Mouse (Mus musculus) CH12.LX (cell line): Measurements from ENCODE around the gene Psma3. TPM values are rescaled to one million over a fixed set of nuclear protein-coding genes. Genes with fewer than 3 reads are reported as not detected.
"Not testable (repeated sequence)": the region's sequence is repeated elsewhere in the genome, so short reads cannot be mapped to it uniquely, and the experiment has no call there.

Source experiments
- DNase-seq: peaks from one replicate; pipeline ENCODE4 v3.0.0-alpha.2; 2013; ENCODE audit errors: extremely low read depth
- H3K27ac ChIP-seq: 2 replicates; pipeline ENCODE4 v1.5.1; 2012; ENCODE audit warnings: low read depth, mild to moderate bottlenecking, control low read depth, moderate library complexity; ENCODE audit not compliant: insufficient read depth
- H3K27me3 ChIP-seq: replicated peaks from 2 replicates; pipeline ENCODE3; 2012; ENCODE audit warnings: inconsistent platforms
- H3K36me3 ChIP-seq, 2 experiments: replicated peaks in 1 of 2; 2 replicates each; pipeline versions ENCODE3 to v1.6.1; 2012; ENCODE audit warnings: inconsistent platforms in 1 of 2, low read length in 1 of 2, mild to moderate bottlenecking in 1 of 2, mixed read lengths in 1 of 2, moderate library complexity in 1 of 2; ENCODE audit not compliant: control insufficient read depth in 1 of 2, insufficient read depth in 1 of 2
- H3K4me1 ChIP-seq, 2 experiments: 2 replicates each; pipeline ENCODE4 v1.6.1; 2012; ENCODE audit warnings: inconsistent platforms in 1 of 2, moderate library complexity in 1 of 2; ENCODE audit not compliant: insufficient read depth in 2 of 2, control insufficient read depth in 1 of 2
- H3K4me2 ChIP-seq: 2 replicates; pipeline ENCODE4 v1.6.1; 2012; ENCODE audit warnings: low read depth, mild to moderate bottlenecking, control low read depth; ENCODE audit not compliant: poor library complexity, insufficient read depth, severe bottlenecking
- H3K4me3 ChIP-seq, 3 experiments: fragments of 150-350 bp in 1 of 3; sonication (generic) in 1 of 3; replicated peaks in 1 of 3; 2 replicates each; pipeline versions ENCODE3 to v1.5.1; 2011 to 2012; ENCODE audit warnings: low read depth in 2 of 3, low read length in 2 of 3, mild to moderate bottlenecking in 2 of 3, moderate library complexity in 2 of 3, control low read depth in 1 of 3, improper control_type of control experiment in 1 of 3, inconsistent platforms in 1 of 3, mixed read lengths in 1 of 3; ENCODE audit not compliant: poor library complexity in 1 of 3
- H3K79me2 ChIP-seq: replicated peaks from 2 replicates; pipeline ENCODE4 v1.6.1; 2012; ENCODE audit warnings: mild to moderate bottlenecking, moderate library complexity; ENCODE audit not compliant: control insufficient read depth, poor library complexity, insufficient read depth, severe bottlenecking; ENCODE audit errors: extremely low read depth
- H3K9ac ChIP-seq: 2 replicates; pipeline ENCODE4 v1.6.1; 2012; ENCODE audit warnings: low read depth, mild to moderate bottlenecking, control low read depth, moderate library complexity; ENCODE audit not compliant: insufficient read depth
- H3K9me3 ChIP-seq: replicated peaks from 2 replicates; pipeline ENCODE3; 2012; ENCODE audit warnings: low read length, inconsistent platforms, mixed read lengths
- BHLHE40 ChIP-seq: IDR thresholded peaks from 2 replicates; pipeline ENCODE4 v1.6.1; 2011; ENCODE audit warnings: mild to moderate bottlenecking, low read depth, low read length, improper control_type of control experiment
- CHD2 ChIP-seq: IDR thresholded peaks from 2 replicates; pipeline ENCODE4 v1.6.1; 2011; ENCODE audit warnings: low read length, improper control_type of control experiment
- CTCF ChIP-seq, 2 experiments: IDR thresholded peaks in 1 of 2; conservative IDR thresholded peaks in 1 of 2; 2 replicates each; pipeline ENCODE4 v1.5.1; 2011 to 2012; ENCODE audit warnings: low read depth in 2 of 2, low read length in 2 of 2, improper control_type of control experiment in 1 of 2, inconsistent platforms in 1 of 2, mild to moderate bottlenecking in 1 of 2, moderate library complexity in 1 of 2
- ELF1 ChIP-seq: IDR thresholded peaks from 2 replicates; pipeline ENCODE4 v1.6.1; 2014; ENCODE audit warnings: low read depth, mild to moderate bottlenecking, inconsistent platforms, low read length, improper control_type of control experiment
- EP300 ChIP-seq: IDR thresholded peaks from 2 replicates; pipeline ENCODE4 v1.6.1; 2011; ENCODE audit warnings: low read length, improper control_type of control experiment
- ETS1 ChIP-seq: conservative IDR thresholded peaks from 2 replicates; pipeline ENCODE4 v1.6.1; 2012; ENCODE audit warnings: low read depth, mild to moderate bottlenecking, inconsistent platforms, low read length, improper control_type of control experiment, moderate library complexity
- HCFC1 ChIP-seq: IDR thresholded peaks from 2 replicates; pipeline ENCODE4 v1.6.1; 2012; ENCODE audit warnings: low read depth, mild to moderate bottlenecking, inconsistent platforms, low read length, improper control_type of control experiment
- MAFK ChIP-seq: IDR thresholded peaks from 2 replicates; pipeline ENCODE4 v1.6.1; 2011; ENCODE audit warnings: low read length, improper control_type of control experiment; ENCODE audit not compliant: insufficient replicate concordance
- MAX ChIP-seq: IDR thresholded peaks from 2 replicates; pipeline ENCODE4 v1.6.1; 2011; ENCODE audit warnings: low read length, improper control_type of control experiment
- MEF2A ChIP-seq: IDR thresholded peaks from 2 replicates; pipeline ENCODE4 v1.6.1; 2014; ENCODE audit warnings: low read depth, mild to moderate bottlenecking, inconsistent platforms, low read length, improper control_type of control experiment, borderline replicate concordance
- MYC ChIP-seq: IDR thresholded peaks from 2 replicates; pipeline ENCODE4 v1.6.1; 2011; ENCODE audit warnings: low read depth, mild to moderate bottlenecking, improper control_type of control experiment, low read length
- NELFE ChIP-seq: IDR thresholded peaks from 2 replicates; pipeline ENCODE4 v1.6.1; 2011; ENCODE audit warnings: low read depth, low read length, improper control_type of control experiment
- NRF1 ChIP-seq: IDR thresholded peaks from 2 replicates; pipeline ENCODE4 v1.6.1; 2014; ENCODE audit warnings: low read depth, mild to moderate bottlenecking, inconsistent platforms, low read length, improper control_type of control experiment, moderate library complexity
- PAX5 ChIP-seq: IDR thresholded peaks from 2 replicates; pipeline ENCODE4 v1.6.1; 2012; ENCODE audit warnings: low read length, inconsistent platforms, mixed read lengths
- TCF12 ChIP-seq: IDR thresholded peaks from 2 replicates; pipeline ENCODE4 v1.6.1; 2014; ENCODE audit warnings: low read depth, mild to moderate bottlenecking, inconsistent platforms, low read length, improper control_type of control experiment
- USF2 ChIP-seq: conservative IDR thresholded peaks from 2 replicates; pipeline ENCODE4 v1.6.1; 2011; ENCODE audit warnings: low read depth, low read length, improper control_type of control experiment
- ZNF384 ChIP-seq: IDR thresholded peaks from 2 replicates; pipeline ENCODE4 v1.6.1; 2012; ENCODE audit warnings: low read depth, low read length, improper control_type of control experiment, inconsistent platforms
- dilution Hi-C: fragments of 300-500 bp; cut with MboI; formaldehyde crosslinking; loops from 2 replicates; pipeline ENCODE4 v1.14.3; 2020; ENCODE audit warnings: low sequenced_read_pairs; ENCODE audit not compliant: extremely low pct_unique_long_range_greater_than_20kb, extremely low pct_ligation_motif_present
- in situ Hi-C: fragments of 300-500 bp; cut with MboI; formaldehyde crosslinking; loops from 3 replicates; pipeline ENCODE4 v1.14.3; 2019; ENCODE audit warnings: low sequenced_read_pairs, low pct_ligation_motif_present, low pct_unique_long_range_greater_than_20kb, mixed read lengths
- polyA plus RNA-seq: library from polyadenylated mRNA; unstranded; fragments of >175 nt; gene quantifications from 2 replicates; pipeline ENCODE4 v1.2.1, GENCODE M21; 2012; ENCODE audit warnings: low read depth; ENCODE audit not compliant: insufficient read length
- total RNA-seq, 2 experiments: library from RNA; depleted of rRNA; stranded (reverse); fragments of 300-350 nt in 1 of 2; fragments of >200 nt in 1 of 2; gene quantifications; 2 replicates each; pipeline ENCODE4 v1.2.3; 2012 to 2014

Psma3 gene
- total and polyA plus RNA-seq, 3 experiments, result 271 to 538 (median 355) TPM

- H3K36me3 ChIP-seq, result peaks cover 60 to 90% of the 10 kb centered on the region in 2 experiments
- H3K4me3 ChIP-seq, result no peak overlapping the region
- H3K27ac ChIP-seq, result no peak overlapping the region
- H3K4me2 ChIP-seq, result no peak overlapping the region
- in situ Hi-C loops, result no loop called here
- no peaks in the 10 kb centered on the region for H3K9me3 ChIP-seq
- H3K9ac ChIP-seq, result no peak overlapping the region
- no peaks in the 10 kb centered on the region for H3K79me2 ChIP-seq
- TF ChIP-seq MAFK, result no peak
- no peak for TF ChIP-seq ZNF384
- no peak for TF ChIP-seq ETS1
- no peak for TF ChIP-seq NELFE
- no peak for TF ChIP-seq USF2
- TF ChIP-seq HCFC1, result no peak
- TF ChIP-seq TCF12, result no peak
- no peak for TF ChIP-seq NRF1
- no peak for TF ChIP-seq PAX5
- no peak for TF ChIP-seq CHD2
- no peak for TF ChIP-seq MYC
- no peak for TF ChIP-seq CTCF (conservative IDR thresholded peaks at IDR 0.05 in 1 of 2, IDR thresholded peaks at IDR 0.05 in 1 of 2; ENCODE audit: low read depth in 2 of 2, low read length in 2 of 2)
- no peak for TF ChIP-seq BHLHE40
- TF ChIP-seq, all 38 proteins: peak for 0
- Histone ChIP-seq H3K4me1 (peaks cover 0 to 9% of the 10 kb centered on the region in 2 experiments; a peak in 1 of 4 replicates), H3K27me3 (no peaks in the 10 kb centered on the region)
- dilution Hi-C loops, result no loop called here
- DNase-seq, result no peak
Measured at GRCm38 (mm10) chr12:71024411-71024810, 50.0 kb downstream of the Psma3 start.

DNA sequence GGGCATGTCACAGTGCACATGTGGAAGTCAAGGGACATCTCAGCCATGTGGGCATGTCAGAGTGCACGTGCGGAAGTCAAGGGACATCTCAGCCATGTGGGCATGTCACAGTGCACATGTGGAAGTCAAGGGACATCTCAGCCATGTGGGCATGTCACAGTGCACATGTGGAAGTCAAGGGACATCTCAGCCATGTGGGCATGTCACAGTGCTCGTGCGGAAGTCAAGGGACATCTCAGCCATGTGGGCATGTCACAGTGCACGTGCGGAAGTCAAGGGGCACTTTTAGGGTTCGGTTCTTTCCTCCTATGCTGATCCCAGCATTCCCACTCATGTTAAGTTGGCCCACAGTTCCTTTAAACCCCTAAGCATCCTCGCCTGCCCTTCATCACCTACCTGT is 53.8 kb downstream of the Psma3 start:
- H3K27ac ChIP-seq, H3K9ac ChIP-seq, dilution Hi-C loops, H3K4me2 ChIP-seq, in situ Hi-C loops, H3K27me3 ChIP-seq, DNase-seq, H3K9me3 ChIP-seq, H3K4me3 ChIP-seq, H3K79me2 ChIP-seq: not testable (repeated sequence)
- peaks cover 9 to 37% of the 10 kb centered on the region in 2 experiments for H3K4me1 ChIP-seq
- H3K36me3 ChIP-seq, result peaks cover 55 to 74% of the 10 kb centered on the region in 2 experiments

GRCm38 (mm10) chr12:71030260-71030659 is 55.8 kb downstream of the Psma3 start:
- Histone ChIP-seq H3K9me3 (no peaks in the 10 kb centered on the region), H3K9ac (peak overlapping the region; percentile 7; the same call in 1 of the 2 replicates), H3K36me3 (peaks cover 37 to 67% of the 10 kb centered on the region in 2 experiments), H3K79me2 (no peaks in the 10 kb centered on the region), H3K4me1 (peaks cover 9 to 28% of the 10 kb centered on the region in 2 experiments), H3K27ac (peak overlapping the region; percentile 65), H3K4me2 (peak overlapping the region; percentile 46), H3K27me3 (no peaks in the 10 kb centered on the region), H3K4me3 (no peak overlapping the region)
- no peak for TF ChIP-seq MEF2A
- 0 out of 2 replicates have a peak, but pooled peaks have one; percentile 8 for TF ChIP-seq MAX
- TF ChIP-seq ELF1, result 0 out of 2 replicates have a peak, but pooled peaks have one; percentile 13
- 0 out of 2 replicates have a peak, but pooled peaks have one; percentile 10 for TF ChIP-seq EP300
- in situ Hi-C loops, result no loop called here
- dilution Hi-C loops, result no loop called here
- no peak for DNase-seq
